Mouse (Mus musculus) myocyte (in vitro differentiated cells): ENCODE measurements around the gene Slc52a3. TPM values are rescaled to one million over a fixed set of nuclear protein-coding genes. Genes with fewer than 3 reads are reported as not detected.
A peak's percentile ranks its signal among the peaks of the same experiment; 100 is the strongest.

Experiments
- H3K27me3 ChIP-seq: one replicate; pipeline ENCODE4 v1.6.1; 2011; ENCODE audit not compliant: control insufficient read depth, insufficient read depth, insufficient read length
- H3K36me3 ChIP-seq: one replicate; pipeline ENCODE4 v1.6.1; 2011; ENCODE audit not compliant: control insufficient read depth, insufficient read depth
- H3K4me2 ChIP-seq: one replicate; pipeline ENCODE4 v1.6.1; 2011; ENCODE audit warnings: low read depth, control low read depth
- H3K4me3 ChIP-seq: one replicate; pipeline ENCODE4 v1.5.1; 2011; ENCODE audit warnings: mild to moderate bottlenecking, control low read depth, moderate library complexity
- H3K79me2 ChIP-seq: one replicate; pipeline ENCODE4 v1.6.1; 2011; ENCODE audit not compliant: control insufficient read depth, insufficient read depth
- H3ac ChIP-seq: one replicate; pipeline ENCODE4 v1.6.1; 2011; ENCODE audit not compliant: control insufficient read depth, insufficient read length
- CEBPB ChIP-seq: IDR thresholded peaks from 2 replicates; pipeline ENCODE4 v1.6.1; 2011; ENCODE audit warnings: mild to moderate bottlenecking, moderate library complexity; ENCODE audit not compliant: poor library complexity, insufficient read depth, severe bottlenecking
- E2F4 ChIP-seq: IDR thresholded peaks from one replicate; pipeline ENCODE4 v1.6.1; 2011; ENCODE audit warnings: mild to moderate bottlenecking, control low read depth, moderate library complexity; ENCODE audit not compliant: insufficient read depth
- MAX ChIP-seq: IDR thresholded peaks from one replicate; pipeline ENCODE4 v1.6.1; 2011; ENCODE audit warnings: low read depth, mild to moderate bottlenecking, control low read depth
- MYOD1 ChIP-seq, 3 experiments: IDR thresholded peaks; one replicate each; pipeline ENCODE4 v1.6.1; 2011; ENCODE audit warnings: control low read depth in 2 of 3, low read depth in 2 of 3, mild to moderate bottlenecking in 2 of 3, moderate library complexity in 1 of 3; ENCODE audit not compliant: insufficient read length in 2 of 3, control insufficient read depth in 1 of 3
- MYOG ChIP-seq, 3 experiments: IDR thresholded peaks; one replicate each; pipeline ENCODE4 v1.6.1; 2011; ENCODE audit warnings: control low read depth in 2 of 3, low read depth in 2 of 3, mild to moderate bottlenecking in 2 of 3; ENCODE audit not compliant: insufficient read length in 2 of 3, control insufficient read depth in 1 of 3, insufficient read depth in 1 of 3
- POLR2A ChIP-seq: IDR thresholded peaks from one replicate; pipeline ENCODE4 v1.6.1; 2011; ENCODE audit warnings: low read depth, mild to moderate bottlenecking, control low read depth, moderate library complexity; ENCODE audit not compliant: insufficient read length
- POLR2AphosphoS2 ChIP-seq: IDR thresholded peaks from one replicate; pipeline ENCODE4 v1.6.1; 2011; ENCODE audit warnings: low read depth, control low read depth; ENCODE audit not compliant: insufficient read length
- REST ChIP-seq: IDR thresholded peaks from one replicate; pipeline ENCODE4 v1.6.1; 2011; ENCODE audit warnings: mild to moderate bottlenecking, control low read depth, moderate library complexity; ENCODE audit not compliant: insufficient read depth, insufficient read length
- SRF ChIP-seq: IDR thresholded peaks from one replicate; pipeline ENCODE4 v1.6.1; 2011; ENCODE audit warnings: low read depth; ENCODE audit not compliant: control insufficient read depth, insufficient read length
- TCF12 ChIP-seq: IDR thresholded peaks from one replicate; pipeline ENCODE4 v1.6.1; 2011; ENCODE audit warnings: mild to moderate bottlenecking, control low read depth; ENCODE audit not compliant: poor library complexity, insufficient read depth, severe bottlenecking
- TCF3 ChIP-seq: IDR thresholded peaks from one replicate; pipeline ENCODE4 v1.6.1; 2011; ENCODE audit warnings: low read depth, control low read depth; ENCODE audit not compliant: insufficient read length
- USF1 ChIP-seq: IDR thresholded peaks from one replicate; pipeline ENCODE4 v1.6.1; 2011; ENCODE audit warnings: low read depth, mild to moderate bottlenecking, control low read depth, moderate library complexity
- polyA plus RNA-seq: library from polyadenylated mRNA; unstranded; fragments of >200 nt; fragmentation: generic; extraction: Trizol; gene quantifications from one replicate; pipeline ENCODE4 v1.2.1, GENCODE M21; 2012; ENCODE audit warnings: missing spikeins

Gene Slc52a3
- polyA plus RNA-seq, 1 experiment: 0.02 TPM

GRCm38 (mm10) chr2:151979470-151980354 lies 16.6 kb upstream of the Slc52a3 start, which contains the start of gene Fam110a:
Gene Fam110a, minus strand, starts transcription at chr2:151980219.
- H3K36me3 ChIP-seq: no peaks in the 10 kb centered on the region
- no peaks in the 10 kb centered on the region for H3K27me3 ChIP-seq
- H3ac ChIP-seq: peak within 1 kb of the TSS; percentile 54
- peaks cover 53% of the 10 kb centered on the region for H3K79me2 ChIP-seq
- TF ChIP-seq POLR2AphosphoS2 (peak; percentile 56), MYOD1 (IDR thresholded peaks at IDR 0.05; ENCODE audit: control insufficient read depth in 1 of 3, insufficient read length in 2 of 3, low read depth in 2 of 3) (peak in 2 of 3 experiments; percentile 74 to 87), POLR2A (peak; percentile 57), E2F4 (peak; percentile 94), TCF12 (no peak), TCF3 (peak; percentile 51), SRF (no peak), MYOG (IDR thresholded peaks at IDR 0.05; ENCODE audit: control insufficient read depth in 1 of 3, insufficient read depth in 1 of 3, insufficient read length in 2 of 3, low read depth in 2 of 3) (peak; percentile 52 to 87 (median 81)), CEBPB (no peak)
- H3K4me2 ChIP-seq: peak within 1 kb of the TSS; percentile 90
- peak within 1 kb of the TSS; percentile 80 for H3K4me3 ChIP-seq

GRCm38 (mm10) chr2:151980355-151980693 lies 16.0 kb upstream of the Slc52a3 start:
- TF ChIP-seq MAX: no peak
- no peak for TF ChIP-seq E2F4
- TF ChIP-seq REST: no peak
- no peak for TF ChIP-seq TCF12
- no peak for TF ChIP-seq POLR2A
- no peak for TF ChIP-seq TCF3
- TF ChIP-seq USF1: no peak
- TF ChIP-seq SRF: no peak
- TF ChIP-seq POLR2AphosphoS2: no peak
- TF ChIP-seq MYOD1 (IDR thresholded peaks at IDR 0.05; ENCODE audit: control insufficient read depth in 1 of 3, insufficient read length in 2 of 3, low read depth in 2 of 3): no peak
- peak overlapping the region; percentile 90 for H3K4me2 ChIP-seq
- H3K4me3 ChIP-seq: peak overlapping the region; percentile 80
- H3ac ChIP-seq: peak overlapping the region; percentile 54
- no peaks in the 10 kb centered on the region for H3K36me3 ChIP-seq
- H3K27me3 ChIP-seq: no peaks in the 10 kb centered on the region
- H3K79me2 ChIP-seq: peaks cover 47% of the 10 kb centered on the region

GRCm38 (mm10) chr2:151981268-151981667 lies 15.0 kb upstream of the Slc52a3 start:
- no peaks in the 10 kb centered on the region for H3K27me3 ChIP-seq
- H3K4me3 ChIP-seq: no peak overlapping the region
- H3K79me2 ChIP-seq: peaks cover 38% of the 10 kb centered on the region
- H3K4me2 ChIP-seq: peak overlapping the region; percentile 90
- TF ChIP-seq MYOD1 (IDR thresholded peaks at IDR 0.05; ENCODE audit: control insufficient read depth in 1 of 3, insufficient read length in 2 of 3, low read depth in 2 of 3) (peak; percentile 88 to 97 (median 96)), TCF12 (peak; percentile 76), MYOG (IDR thresholded peaks at IDR 0.05; ENCODE audit: control insufficient read depth in 1 of 3, insufficient read depth in 1 of 3, insufficient read length in 2 of 3, low read depth in 2 of 3) (peak in 1 of 3 experiments; percentile 74), TCF3 (peak; percentile 27), SRF (no peak)
- H3K36me3 ChIP-seq: no peaks in the 10 kb centered on the region
- H3ac ChIP-seq: no peak overlapping the region

GRCm38 (mm10) chr2:151982476-151982875 lies 13.8 kb upstream of the Slc52a3 start:
- H3ac ChIP-seq: no peak overlapping the region
- peak in 1 of 3 experiments; percentile 64 for TF ChIP-seq MYOG (IDR thresholded peaks at IDR 0.05; ENCODE audit: control insufficient read depth in 1 of 3, insufficient read depth in 1 of 3, insufficient read length in 2 of 3, low read depth in 2 of 3)
- peak; percentile 16 for TF ChIP-seq TCF12
- TF ChIP-seq MAX: no peak
- TF ChIP-seq E2F4: no peak
- TF ChIP-seq USF1: no peak
- TF ChIP-seq MYOD1 (IDR thresholded peaks at IDR 0.05; ENCODE audit: control insufficient read depth in 1 of 3, insufficient read length in 2 of 3, low read depth in 2 of 3): peak in 2 of 3 experiments; percentile 21 to 43
- TF ChIP-seq CEBPB: no peak
- no peaks in the 10 kb centered on the region for H3K36me3 ChIP-seq
- H3K27me3 ChIP-seq: no peaks in the 10 kb centered on the region
- H3K4me2 ChIP-seq: peak overlapping the region; percentile 90
- no peak overlapping the region for H3K4me3 ChIP-seq
- peaks cover 25% of the 10 kb centered on the region for H3K79me2 ChIP-seq
